Mouse (Mus musculus): ENCODE measurements around the gene Ubr2. TPM values are rescaled to one million over a fixed set of nuclear protein-coding genes. Genes with fewer than 3 reads are reported as not detected.

Gene Ubr2
- total and polyA plus RNA-seq, 3 experiments = 15.3 to 353 (median 33.8) TPM

DNA sequence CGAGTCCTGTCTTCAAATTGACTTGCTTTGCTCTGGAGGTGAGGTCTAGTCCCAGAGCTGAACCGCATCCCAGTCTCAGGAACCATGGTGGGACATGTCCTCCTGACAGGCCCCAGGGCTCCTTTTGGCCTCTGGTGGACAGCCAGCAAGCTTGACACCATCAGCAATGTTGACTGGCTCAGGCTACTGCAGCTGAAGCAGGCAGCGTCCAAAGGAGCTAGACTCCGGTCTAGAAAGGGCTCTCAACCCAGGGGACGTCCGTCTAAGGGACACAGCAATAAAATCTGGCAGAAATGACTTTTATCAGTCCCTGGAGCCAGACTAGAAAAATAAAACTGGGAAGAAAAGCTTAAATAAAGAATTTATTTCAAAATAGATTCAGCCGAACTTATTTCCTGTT, 80.5 kb downstream of the Ubr2 start:
- H3K9me3 ChIP-seq (replicated peaks; ENCODE audit: insufficient read depth, low read length) = no peaks in the 10 kb centered on the region
- no peaks in the 10 kb centered on the region for H3K79me2 ChIP-seq (ENCODE audit: control insufficient read depth, insufficient read depth, low read length, poor library complexity)
- no peak overlapping the region for H3K27ac ChIP-seq (ENCODE audit: control insufficient read depth, low read depth, low read length)
- TF ChIP-seq KAT2A (conservative IDR thresholded peaks at IDR 0.05; ENCODE audit: low read depth, low read length) (no peak), ZMIZ1 (IDR thresholded peaks at IDR 0.05; ENCODE audit: low read depth, low read length) (no peak), CTCF (IDR thresholded peaks at IDR 0.05 in 2 of 3, conservative IDR thresholded peaks at IDR 0.05 in 1 of 3; ENCODE audit: control insufficient read depth in 1 of 3, insufficient read depth in 1 of 3, low read depth in 2 of 3, low read length in 3 of 3, poor library complexity in 1 of 3, severe bottlenecking in 1 of 3) (no peak), SIN3A (IDR thresholded peaks at IDR 0.05; ENCODE audit: low read length) (no peak), ETS1 (IDR thresholded peaks at IDR 0.05; ENCODE audit: low read depth, low read length) (no peak), TCF12 (IDR thresholded peaks at IDR 0.05; ENCODE audit: low read depth, low read length) (no peak), MAFK (IDR thresholded peaks at IDR 0.05; ENCODE audit: borderline replicate concordance, low read depth, low read length) (no peak), MYC (IDR thresholded peaks at IDR 0.05; ENCODE audit: low read depth, low read length) (no peak), E2F4 (IDR thresholded peaks at IDR 0.05; ENCODE audit: borderline replicate concordance, low read depth, low read length) (no peak), MYB (IDR thresholded peaks at IDR 0.05; ENCODE audit: low read depth, low read length) (no peak), JUND (IDR thresholded peaks at IDR 0.05; ENCODE audit: low read depth, low read length) (no peak)
- no peak for DNase-seq (ENCODE audit: low read depth, low spot score)
- no peak overlapping the region for H3K4me3 ChIP-seq (ENCODE audit: control insufficient read depth in 1 of 2, insufficient read depth in 1 of 2, low read depth in 2 of 2, low read length in 2 of 2)
- H3K4me1 ChIP-seq (ENCODE audit: control insufficient read depth in 1 of 2, insufficient read depth in 2 of 2, low read length in 2 of 2) = no peaks in the 10 kb centered on the region
- H3K36me3 ChIP-seq (ENCODE audit: control insufficient read depth in 1 of 2, insufficient read depth in 2 of 2, low read length in 2 of 2) = peaks cover 2 to 4% of the 10 kb centered on the region in 2 experiments; a peak in 3 of 4 replicates
- no peaks in the 10 kb centered on the region for H3K27me3 ChIP-seq (ENCODE audit: control insufficient read depth in 1 of 2, insufficient read depth in 2 of 2, low read length in 2 of 2)
- no peak overlapping the region for H3K9ac ChIP-seq (ENCODE audit: control insufficient read depth, low read depth, low read length, poor library complexity, severe bottlenecking)

- Histone ChIP-seq H3K4me3 (ENCODE audit: control insufficient read depth in 1 of 2, insufficient read depth in 1 of 2, low read depth in 2 of 2, low read length in 2 of 2) (no peak overlapping the region), H3K27ac (ENCODE audit: control insufficient read depth, low read depth, low read length) (no peak overlapping the region), H3K4me1 (ENCODE audit: control insufficient read depth in 1 of 2, insufficient read depth in 2 of 2, low read length in 2 of 2) (no peaks in the 10 kb centered on the region), H3K9ac (ENCODE audit: control insufficient read depth, low read depth, low read length, poor library complexity, severe bottlenecking) (no peak overlapping the region), H3K79me2 (ENCODE audit: control insufficient read depth, insufficient read depth, low read length, poor library complexity) (no peaks in the 10 kb centered on the region), H3K36me3 (ENCODE audit: control insufficient read depth in 1 of 2, insufficient read depth in 2 of 2, low read length in 2 of 2) (peaks cover 2% of the 10 kb centered on the region in 2 experiments; a peak in 3 of 4 replicates), H3K9me3 (replicated peaks; ENCODE audit: insufficient read depth, low read length) (no peaks in the 10 kb centered on the region), H3K27me3 (ENCODE audit: control insufficient read depth in 1 of 2, insufficient read depth in 2 of 2, low read length in 2 of 2) (no peaks in the 10 kb centered on the region)
- DNase-seq (ENCODE audit: low read depth, low spot score) = no peak
- TF ChIP-seq RAD21 (IDR thresholded peaks at IDR 0.05; ENCODE audit: low read depth, low read length) (no peak), TBP (IDR thresholded peaks at IDR 0.05; ENCODE audit: low read depth, low read length) (no peak), GABPA (IDR thresholded peaks at IDR 0.05; ENCODE audit: low read depth, low read length) (no peak), POLR2AphosphoS5 (IDR thresholded peaks at IDR 0.05; ENCODE audit: borderline replicate concordance, low read depth, low read length) (no peak)
Measured at GRCm38 (mm10) chr17:46929277-46929676, 81.1 kb downstream of the Ubr2 start.

DNA sequence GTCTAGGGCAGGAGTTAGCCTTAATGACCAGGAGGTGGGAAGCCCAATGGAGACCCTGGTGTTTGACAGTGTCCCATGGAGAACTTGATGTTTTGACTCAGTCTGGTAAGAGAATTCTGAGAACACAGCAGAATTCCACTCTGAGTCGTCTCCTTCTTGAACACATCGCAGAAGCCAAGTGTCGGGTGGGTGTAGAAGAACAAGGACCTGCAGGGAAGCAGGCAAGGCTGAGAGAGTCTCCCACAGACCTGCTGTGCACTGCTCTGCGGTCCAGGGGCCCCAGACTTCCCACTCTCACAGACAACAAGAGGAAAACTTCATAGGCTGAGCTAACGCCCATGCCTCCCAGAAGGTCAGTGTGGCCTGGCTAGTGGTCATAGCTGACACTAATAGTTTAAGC, 82.6 kb downstream of the Ubr2 start:
- no peak for DNase-seq (ENCODE audit: low read depth, low spot score)
- no peak overlapping the region for H3K27ac ChIP-seq (ENCODE audit: control insufficient read depth, low read depth, low read length)
- no peak overlapping the region for H3K9ac ChIP-seq (ENCODE audit: control insufficient read depth, low read depth, low read length, poor library complexity, severe bottlenecking)
- no peaks in the 10 kb centered on the region for H3K27me3 ChIP-seq (ENCODE audit: control insufficient read depth in 1 of 2, insufficient read depth in 2 of 2, low read length in 2 of 2)
- peaks cover 0 to 2% of the 10 kb centered on the region in 2 experiments; a peak in 3 of 4 replicates for H3K36me3 ChIP-seq (ENCODE audit: control insufficient read depth in 1 of 2, insufficient read depth in 2 of 2, low read length in 2 of 2)
- H3K9me3 ChIP-seq (replicated peaks; ENCODE audit: insufficient read depth, low read length) = no peaks in the 10 kb centered on the region
- no peaks in the 10 kb centered on the region for H3K79me2 ChIP-seq (ENCODE audit: control insufficient read depth, insufficient read depth, low read length, poor library complexity)
- no peaks in the 10 kb centered on the region for H3K4me1 ChIP-seq (ENCODE audit: control insufficient read depth in 1 of 2, insufficient read depth in 2 of 2, low read length in 2 of 2)
- H3K4me3 ChIP-seq (ENCODE audit: control insufficient read depth in 1 of 2, insufficient read depth in 1 of 2, low read depth in 2 of 2, low read length in 2 of 2) = no peak overlapping the region
- TF ChIP-seq ETS1 (IDR thresholded peaks at IDR 0.05; ENCODE audit: low read depth, low read length) = no peak

All from MEL (cell line).